Mouse (Mus musculus) spleen, adult 12 weeks (tissue): ENCODE data around the gene Ttc23.

Source experiments
- DNase-seq: peaks from one replicate; pipeline ENCODE4 v3.0.0; 2022; ENCODE audit warnings: low spot score

The Ttc23 gene

GRCm38 (mm10) chr7:67645681-67646014 lies 1.6 kb upstream of the Ttc23 start:
- DNase-seq, result no peak

GRCm38 (mm10) chr7:67646131-67646530 lies 1.1 kb upstream of the Ttc23 start:
- no peak for DNase-seq

- no peak for DNase-seq
Measured at GRCm38 (mm10) chr7:67648376-67648775, 1.2 kb downstream of the Ttc23 start.

GRCm38 (mm10) chr7:67652211-67652610 lies 5.0 kb downstream of the Ttc23 start:
- no peak for DNase-seq

GRCm38 (mm10) chr7:67654668-67655067 lies 7.5 kb downstream of the Ttc23 start:
- DNase-seq, result no peak

GRCm38 (mm10) chr7:67655186-67655585 lies 8.0 kb downstream of the Ttc23 start:
- DNase-seq, result no peak

GRCm38 (mm10) chr7:67658110-67658509 lies 10.9 kb downstream of the Ttc23 start:
- DNase-seq, result no peak

- no peak for DNase-seq
Measured at GRCm38 (mm10) chr7:67662424-67662823, 15.2 kb downstream of the Ttc23 start.

- DNase-seq, result no peak
Measured at GRCm38 (mm10) chr7:67663981-67664694, 16.9 kb downstream of the Ttc23 start.

GRCm38 (mm10) chr7:67670965-67671364 lies 23.8 kb downstream of the Ttc23 start:
- DNase-seq, result no peak

- DNase-seq, result peak; percentile 70
Measured at GRCm38 (mm10) chr7:67672650-67673049, 25.4 kb downstream of the Ttc23 start.

- no peak for DNase-seq
Measured at GRCm38 (mm10) chr7:67673656-67674055, 26.4 kb downstream of the Ttc23 start.

- no peak for DNase-seq
Measured at GRCm38 (mm10) chr7:67678878-67679499, 31.8 kb downstream of the Ttc23 start.

GRCm38 (mm10) chr7:67681078-67681477 lies 33.9 kb downstream of the Ttc23 start:
- no peak for DNase-seq

- no peak for DNase-seq
Measured at GRCm38 (mm10) chr7:67683006-67683405, 35.8 kb downstream of the Ttc23 start.

GRCm38 (mm10) chr7:67686545-67686944 lies 39.3 kb downstream of the Ttc23 start:
- no peak for DNase-seq

GRCm38 (mm10) chr7:67688281-67688680 lies 41.1 kb downstream of the Ttc23 start:
- DNase-seq, result no peak

GRCm38 (mm10) chr7:67689793-67690192 lies 42.6 kb downstream of the Ttc23 start:
- no peak for DNase-seq

- DNase-seq, result no peak
Measured at GRCm38 (mm10) chr7:67691036-67691435, 43.8 kb downstream of the Ttc23 start.

- DNase-seq, result no peak
Measured at GRCm38 (mm10) chr7:67692141-67692540, 44.9 kb downstream of the Ttc23 start.

- DNase-seq, result no peak
Measured at GRCm38 (mm10) chr7:67692791-67693538, 45.8 kb downstream of the Ttc23 start.

- no peak for DNase-seq
Measured at GRCm38 (mm10) chr7:67695906-67696305, 48.7 kb downstream of the Ttc23 start.
